Mouse (Mus musculus) midbrain, embryonic 14.5 days (tissue): Measurements from ENCODE around the gene Myh6. TPM values are rescaled to one million over a fixed set of nuclear protein-coding genes. Genes with fewer than 3 reads are reported as not detected.
A peak's percentile ranks its signal among the peaks of the same experiment; 100 is the strongest.

ENCODE experiments used
- ATAC-seq: fragments of 200-750 bp; cut with Nextera tagmentation; 2 replicates; pipeline ENCODE4 v1.8.0; 2017; ENCODE audit warnings: moderate number of reproducible peaks, moderate library complexity; ENCODE audit not compliant: low FRiP score, low TSS enrichment
- DNase-seq: peaks from one replicate; pipeline ENCODE4 v3.0.0-alpha.2; 2015
- H3K27ac ChIP-seq: fragments of 300-500 bp; sonication (generic); replicated peaks from 2 replicates; pipeline ENCODE4 v1.5.1; 2014; ENCODE audit warnings: mild to moderate bottlenecking, low read depth, low read length, moderate library complexity
- H3K27me3 ChIP-seq: fragments of 300-500 bp; sonication (generic); 2 replicates; pipeline ENCODE4 v1.6.1; 2014; ENCODE audit warnings: low read length, control low read depth, mixed read lengths; ENCODE audit not compliant: control insufficient read depth, insufficient read depth
- H3K36me3 ChIP-seq: fragments of 300-500 bp; sonication (generic); 2 replicates; pipeline ENCODE4 v1.6.1; 2014; ENCODE audit warnings: low read length, control low read depth; ENCODE audit not compliant: control insufficient read depth, insufficient read depth
- H3K4me1 ChIP-seq: fragments of 300-500 bp; sonication (generic); 2 replicates; pipeline ENCODE4 v1.6.1; 2014; ENCODE audit warnings: mild to moderate bottlenecking, antibody characterized with exemption, low read length, control low read depth; ENCODE audit not compliant: control insufficient read depth, insufficient read depth
- H3K4me2 ChIP-seq: fragments of 300-500 bp; sonication (generic); 2 replicates; pipeline ENCODE4 v1.6.1; 2014; ENCODE audit warnings: mild to moderate bottlenecking, low read length, moderate library complexity
- H3K4me3 ChIP-seq: fragments of 300-500 bp; sonication (generic); replicated peaks from 2 replicates; pipeline ENCODE4 v1.5.1; 2014; ENCODE audit warnings: low read depth, low read length
- H3K9ac ChIP-seq: fragments of 300-500 bp; sonication (generic); replicated peaks from 2 replicates; pipeline ENCODE4 v1.6.1; 2014; ENCODE audit warnings: mild to moderate bottlenecking, low read length, moderate library complexity
- H3K9me3 ChIP-seq: fragments of 300-500 bp; sonication (generic); 2 replicates; pipeline ENCODE4 v1.6.1; 2016; ENCODE audit warnings: low read length, control low read depth, mixed read lengths; ENCODE audit not compliant: control insufficient read depth
- WGBS: fragments of 180-500 bp; shearing (Covaris S2); extraction: QIAGEN DNeasy Blood & Tissue Kit; methylation state at CpG from one replicate; pipeline ENCODE4 v1.1.7; 2014; 5-methylcytosine and 5-hydroxymethylcytosine counted together
- polyA plus RNA-seq: library from polyadenylated mRNA; unstranded; fragments of >200 nt; fragmentation: Nextera tagmentation; extraction: Ambion mirVana; gene quantifications from 2 replicates; pipeline ENCODE4 v1.2.1, GENCODE M21; 2014

Gene Myh6
- polyA plus RNA-seq, 1 experiment from 2014 or later: 1.7 TPM

DNA sequence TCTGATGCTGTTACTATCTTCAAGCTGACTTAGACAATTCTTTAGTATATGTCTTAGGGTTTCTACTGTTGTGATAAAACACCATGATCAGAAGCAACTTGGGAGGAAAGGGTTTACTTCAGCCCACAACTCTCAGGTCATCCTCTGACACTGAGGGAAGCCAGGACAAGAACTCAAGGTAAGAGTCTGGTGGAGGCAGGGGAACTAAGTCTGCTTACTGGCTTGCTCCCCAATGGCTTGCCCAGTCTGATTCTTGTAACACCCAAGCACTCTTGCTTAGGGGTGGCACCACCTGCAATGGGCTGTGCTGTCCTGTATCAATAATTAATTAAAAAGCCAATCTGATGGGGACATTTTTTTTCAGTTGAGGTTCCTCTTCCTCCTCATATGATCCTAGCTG, 32.0 kb upstream of the Myh6 start:
- DNase-seq (no peak), ATAC-seq (no peak)
- Histone ChIP-seq H3K27me3 (no peaks in the 10 kb centered on the region), H3K9ac (no peak overlapping the region), H3K9me3 (no peaks in the 10 kb centered on the region), H3K4me1 (peaks cover 36% of the 10 kb centered on the region), H3K4me2 (no peak overlapping the region), H3K27ac (no peak overlapping the region), H3K4me3 (no peak overlapping the region), H3K36me3 (no peaks in the 10 kb centered on the region)

DNA sequence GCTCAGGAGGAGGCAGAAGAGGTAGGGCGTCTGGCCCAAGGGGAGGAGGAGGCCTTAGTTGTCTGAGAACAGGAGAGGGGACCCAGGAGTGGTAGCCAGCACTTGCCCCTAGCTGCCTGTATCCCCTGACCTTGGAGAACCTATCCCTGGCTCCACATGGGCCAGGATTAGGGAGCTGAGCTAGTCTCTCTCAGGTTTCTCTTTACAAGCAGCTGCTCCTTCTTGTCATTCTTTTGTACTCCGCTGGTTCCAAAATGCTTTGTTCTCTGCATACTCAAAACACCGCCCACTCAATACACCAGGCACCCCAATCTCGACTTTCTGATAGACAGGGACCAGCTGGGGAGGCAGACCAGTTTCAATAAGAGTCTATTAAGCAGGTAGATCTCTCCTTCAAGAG, 30.6 kb upstream of the Myh6 start:
- no peaks in the 10 kb centered on the region for H3K36me3 ChIP-seq
- DNase-seq (no peak), ATAC-seq (no peak)
- no peaks in the 10 kb centered on the region for H3K27me3 ChIP-seq
- 23% methylated on average over 4 of the region's 4 CpGs for WGBS
- H3K27ac ChIP-seq: no peak overlapping the region
- no peak overlapping the region for H3K4me2 ChIP-seq
- H3K4me1 ChIP-seq: peaks cover 36% of the 10 kb centered on the region
- no peaks in the 10 kb centered on the region for H3K9me3 ChIP-seq
- H3K4me3 ChIP-seq: no peak overlapping the region
- 0 out of 2 replicates have a peak overlapping the region, but pooled peaks have one; percentile 17 for H3K9ac ChIP-seq

DNA sequence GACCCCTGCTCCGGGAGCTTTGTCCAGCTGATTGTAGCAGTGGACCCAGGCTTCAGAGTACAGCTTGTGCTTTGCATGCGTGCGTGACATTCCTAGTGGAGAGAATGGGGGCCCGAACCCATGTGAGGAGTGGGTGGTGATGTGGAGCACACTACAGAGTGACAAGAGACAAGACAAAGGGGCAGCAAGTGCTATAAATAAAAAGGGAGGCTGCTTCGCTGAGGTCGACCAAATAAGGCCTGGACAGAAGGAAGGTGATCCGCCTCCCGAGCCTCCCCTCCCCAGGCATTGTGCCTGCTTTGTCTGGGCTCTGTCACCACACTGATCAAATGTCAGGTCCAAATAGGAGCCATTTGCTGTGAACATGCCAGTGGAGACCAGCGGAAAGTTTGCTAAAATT, 30.1 kb upstream of the Myh6 start:
- H3K9ac ChIP-seq: 0 out of 2 replicates have a peak overlapping the region, but pooled peaks have one; percentile 17
- H3K4me1 ChIP-seq: peaks cover 36% of the 10 kb centered on the region
- 33% methylated on average over 9 of the region's 9 CpGs for WGBS
- no peak for ATAC-seq
- peak overlapping the region; percentile 20; the same call in 1 of the 2 replicates for H3K27ac ChIP-seq
- no peak for DNase-seq
- H3K9me3 ChIP-seq: no peaks in the 10 kb centered on the region
- H3K27me3 ChIP-seq: no peaks in the 10 kb centered on the region
- H3K36me3 ChIP-seq: no peaks in the 10 kb centered on the region
- H3K4me3 ChIP-seq: no peak overlapping the region
- 0 out of 2 replicates have a peak overlapping the region, but pooled peaks have one; percentile 6 for H3K4me2 ChIP-seq

DNA sequence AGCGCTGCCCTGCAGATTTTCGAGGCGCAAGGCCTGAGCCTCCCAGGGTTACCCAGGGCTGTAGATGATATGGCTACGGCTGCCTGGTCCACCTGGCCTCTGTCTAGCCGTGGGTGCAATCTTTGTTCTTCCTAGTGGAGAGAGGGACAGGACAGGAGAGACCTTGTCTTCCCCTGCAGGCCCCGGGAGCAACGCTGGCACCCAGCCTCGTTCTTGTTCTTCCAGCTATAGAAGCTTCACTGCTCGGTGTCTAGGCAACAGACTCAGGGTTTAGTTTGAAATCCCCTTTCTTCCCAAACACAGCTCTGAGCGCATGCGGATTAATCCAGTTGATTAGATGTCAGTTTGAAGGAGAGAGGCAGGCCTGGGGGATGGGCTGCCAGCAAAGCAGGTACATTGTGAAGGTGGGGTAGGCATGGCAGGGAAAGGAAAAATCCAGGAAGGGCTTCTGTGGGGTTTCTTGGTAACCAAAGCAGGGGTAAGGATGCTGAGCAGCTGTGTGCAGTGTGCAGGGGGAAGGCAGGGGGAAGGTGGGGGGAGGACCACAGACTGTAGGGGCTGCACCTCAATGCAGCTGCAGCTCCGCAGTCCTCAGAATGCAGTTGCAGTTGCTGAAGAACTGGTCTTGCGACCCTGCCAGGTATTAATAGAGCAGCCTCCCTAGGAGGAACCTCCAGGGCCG, 28.9 kb upstream of the Myh6 start:
- Histone ChIP-seq H3K27me3 (no peaks in the 10 kb centered on the region), H3K36me3 (no peaks in the 10 kb centered on the region), H3K9ac (peak overlapping the region; percentile 26; the same call in 1 of the 2 replicates), H3K4me1 (peaks cover 36% of the 10 kb centered on the region), H3K27ac (peak overlapping the region; percentile 90), H3K4me3 (no peak overlapping the region), H3K4me2 (peak overlapping the region; percentile 32), H3K9me3 (no peaks in the 10 kb centered on the region)
- DNase-seq: peak; percentile 88
- WGBS: 10% methylated on average over 14 of the region's 14 CpGs
- ATAC-seq: peak; percentile 80

DNA sequence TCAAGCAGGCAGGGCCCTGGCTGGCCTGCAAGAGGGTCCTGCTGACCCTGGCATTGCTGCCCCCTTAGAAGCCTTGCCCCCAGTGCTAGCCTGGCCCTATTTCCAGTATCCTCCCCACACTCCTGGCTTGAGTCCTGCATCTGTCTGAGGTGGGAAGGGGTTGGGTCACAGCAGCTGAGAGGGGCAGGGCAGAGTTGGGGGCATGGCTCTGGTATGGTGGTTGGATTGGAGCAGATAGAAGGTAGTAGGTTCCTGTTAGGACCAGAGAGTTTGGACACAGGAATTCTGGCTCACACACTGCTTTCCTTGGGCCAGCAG, 28.1 kb upstream of the Myh6 start:
- ATAC-seq: 0 out of 2 replicates have a peak, but pooled peaks have one; percentile 34
- Histone ChIP-seq H3K9ac (0 out of 2 replicates have a peak overlapping the region, but pooled peaks have one; percentile 26), H3K9me3 (no peaks in the 10 kb centered on the region), H3K4me1 (peaks cover 36% of the 10 kb centered on the region), H3K4me2 (no peak overlapping the region), H3K36me3 (no peaks in the 10 kb centered on the region), H3K4me3 (no peak overlapping the region), H3K27ac (peak overlapping the region; percentile 90), H3K27me3 (no peaks in the 10 kb centered on the region)
- no peak for DNase-seq

DNA sequence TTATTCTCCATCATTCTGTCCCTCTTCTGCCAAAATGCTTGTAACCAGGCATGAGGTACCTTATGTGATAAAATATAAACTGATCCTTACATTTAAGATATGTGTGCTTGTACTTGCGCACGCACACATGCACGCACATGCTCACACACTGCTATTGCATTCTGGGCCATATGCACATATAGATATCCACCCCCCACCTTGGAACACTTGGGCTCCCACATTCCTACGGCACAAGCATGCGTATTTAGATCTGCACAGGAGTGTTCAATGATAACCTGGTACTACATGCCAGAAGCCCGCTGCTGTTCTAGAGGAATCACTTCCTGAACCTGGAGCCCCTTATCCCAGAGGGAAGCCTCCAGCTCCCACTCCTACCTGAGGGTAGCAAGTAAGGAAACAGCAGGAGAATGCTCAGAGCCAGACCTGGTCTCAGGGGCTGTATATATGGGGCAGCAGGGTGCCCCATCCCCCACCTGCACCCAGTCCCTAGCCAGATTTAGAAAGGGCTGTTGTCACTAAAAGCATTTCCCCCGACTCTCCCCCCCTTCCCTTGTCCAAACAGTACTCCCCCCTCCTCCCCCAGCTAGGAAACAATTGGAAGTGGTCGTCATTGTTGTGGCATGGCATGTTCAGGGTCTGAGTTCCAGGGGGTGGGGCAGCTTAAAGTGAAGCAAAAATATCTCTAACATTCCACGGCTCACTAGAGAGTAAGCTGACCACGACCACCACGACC, 27.6 kb upstream of the Myh6 start, which contains the start of gene Myh7:
Gene Myh7, minus strand, starts transcription at position 491 of the 733 bp plus-strand sequence.
- Histone ChIP-seq H3K9ac (peak within 1 kb of the TSS; percentile 26; the same call in 1 of the 2 replicates), H3K4me2 (peak within 1 kb of the TSS; percentile 32), H3K36me3 (no peaks in the 10 kb centered on the region), H3K27ac (peak within 1 kb of the TSS; percentile 90), H3K27me3 (no peaks in the 10 kb centered on the region), H3K4me1 (peaks cover 36% of the 10 kb centered on the region), H3K4me3 (no peak within 1 kb of the TSS), H3K9me3 (no peaks in the 10 kb centered on the region)
- DNase-seq (no peak), ATAC-seq (no peak)
- WGBS: 52% methylated on average over 11 of the region's 11 CpGs

DNA sequence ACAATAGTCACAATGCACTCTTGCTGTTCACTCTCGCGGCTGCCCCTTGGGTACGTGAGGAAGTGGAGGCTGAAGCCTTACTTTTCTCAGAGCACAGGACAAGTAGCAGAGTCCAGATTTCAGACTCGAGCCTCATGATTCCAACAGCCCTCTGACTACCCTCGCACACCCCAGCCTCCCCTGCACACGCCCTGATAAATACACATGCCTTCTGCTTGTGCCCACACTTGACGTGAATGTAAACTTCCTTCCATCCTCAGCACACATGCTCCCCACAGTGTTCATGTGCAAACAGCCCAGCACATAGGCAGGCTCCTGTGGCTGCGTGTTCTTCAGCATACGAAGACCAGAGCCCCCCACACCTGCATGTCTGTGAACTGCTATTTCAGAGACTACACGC, 26.9 kb upstream of the Myh6 start:
- H3K27me3 ChIP-seq: no peaks in the 10 kb centered on the region
- peaks cover 36% of the 10 kb centered on the region for H3K4me1 ChIP-seq
- H3K4me2 ChIP-seq: no peak overlapping the region
- no peak overlapping the region for H3K4me3 ChIP-seq
- no peak overlapping the region for H3K9ac ChIP-seq
- WGBS: 65% methylated on average over 10 of the region's 10 CpGs
- DNase-seq: no peak
- no peaks in the 10 kb centered on the region for H3K36me3 ChIP-seq
- no peak overlapping the region for H3K27ac ChIP-seq
- ATAC-seq: no peak
- no peaks in the 10 kb centered on the region for H3K9me3 ChIP-seq

DNA sequence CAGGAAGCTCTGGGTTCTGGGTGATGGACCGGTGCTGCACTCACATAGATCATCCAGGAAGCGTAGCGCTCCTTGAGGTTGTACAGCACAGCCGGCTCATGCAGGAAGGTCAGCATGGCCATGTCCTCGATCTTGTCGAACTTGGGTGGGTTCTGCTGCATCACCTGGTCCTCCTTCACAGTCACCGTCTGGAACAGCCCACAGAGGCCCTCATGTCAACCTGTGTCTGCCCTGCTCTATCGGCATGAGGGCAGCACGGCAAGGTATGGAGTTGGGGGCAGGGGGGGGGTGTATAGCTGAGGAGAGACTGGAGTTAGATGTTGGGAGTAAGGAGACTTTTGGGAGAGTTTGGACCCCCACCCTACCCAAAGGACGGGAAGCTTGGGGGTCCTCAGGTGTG, 25.5 kb upstream of the Myh6 start:
- ATAC-seq (no peak), DNase-seq (no peak)
- Histone ChIP-seq H3K4me2 (no peak overlapping the region), H3K4me3 (no peak overlapping the region), H3K9me3 (no peaks in the 10 kb centered on the region), H3K9ac (no peak overlapping the region), H3K4me1 (peaks cover 33% of the 10 kb centered on the region), H3K27me3 (no peaks in the 10 kb centered on the region), H3K36me3 (no peaks in the 10 kb centered on the region), H3K27ac (no peak overlapping the region)
- 94% methylated on average over 10 of the region's 10 CpGs for WGBS
